Mouse (Mus musculus): Measurements from ENCODE around the gene Gsk3b. TPM values are rescaled to one million over a fixed set of nuclear protein-coding genes. Genes with fewer than 3 reads are reported as not detected.
A peak's percentile ranks its signal among the peaks of the same experiment; 100 is the strongest.

The Gsk3b gene
- total and polyA plus RNA-seq, 3 experiments: 9.3 to 93.8 (median 49.2) TPM

GRCm38 (mm10) chr16:38184657-38185269 lies 96.0 kb downstream of the Gsk3b start:
- DNase-seq (ENCODE audit: low spot score) (no peak), ATAC-seq (ENCODE audit: extremely low read depth, insufficient number of reproducible peaks, low FRiP score, poor library complexity, severe bottlenecking) (no peak)
- peaks cover 1% of the 10 kb centered on the region; the same call in 1 of the 2 replicates for H3K4me1 ChIP-seq (ENCODE audit: insufficient read depth, low read depth, low read length)
- no peaks in the 10 kb centered on the region for H3K9me3 ChIP-seq (replicated peaks)
- TF ChIP-seq GATA2 (IDR thresholded peaks at IDR 0.05; ENCODE audit: borderline replicate concordance, low read depth, low read length) (no peak), POLR2AphosphoS5 (IDR thresholded peaks at IDR 0.05; ENCODE audit: insufficient replicate concordance, low read depth, low read length) (no peak), TAL1 (conservative IDR thresholded peaks at IDR 0.05; ENCODE audit: low read depth, low read length) (no peak), CTCF (IDR thresholded peaks at IDR 0.05; ENCODE audit: low read depth, low read length) (no peak), GATA1 (IDR thresholded peaks at IDR 0.05; ENCODE audit: borderline replicate concordance, low read length) (no peak)
- H3K27me3 ChIP-seq (ENCODE audit: insufficient read depth, low read length): no peaks in the 10 kb centered on the region
- peaks cover 66% of the 10 kb centered on the region for H3K36me3 ChIP-seq (replicated peaks)
- no peak overlapping the region for H3K4me3 ChIP-seq (ENCODE audit: low read depth, low read length)

DNA sequence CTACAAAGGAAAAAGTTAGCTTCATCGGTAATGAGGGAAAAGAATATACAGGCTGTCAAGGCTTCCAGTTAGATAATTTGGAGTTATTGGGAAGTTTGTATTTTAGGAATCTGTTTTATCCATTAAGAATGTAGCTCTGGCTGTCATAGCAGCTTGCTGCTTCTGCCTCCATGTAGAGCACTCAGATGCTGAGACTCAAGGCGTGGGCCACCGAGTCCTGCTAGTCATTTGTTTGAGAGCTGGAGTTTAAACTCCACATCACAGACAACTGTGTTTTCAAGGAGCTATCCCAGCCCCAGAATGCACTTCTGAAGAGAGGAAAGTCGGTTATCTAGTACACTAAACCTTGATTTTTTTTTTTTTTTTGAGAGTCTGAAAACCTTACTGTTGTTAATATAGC lies 101.2 kb downstream of the Gsk3b start:
- TF ChIP-seq TAL1 (conservative IDR thresholded peaks at IDR 0.05; ENCODE audit: low read depth, low read length) (no peak), GATA1 (IDR thresholded peaks at IDR 0.05; ENCODE audit: borderline replicate concordance, low read length) (no peak), GATA2 (IDR thresholded peaks at IDR 0.05; ENCODE audit: borderline replicate concordance, low read depth, low read length) (no peak), CTCF (IDR thresholded peaks at IDR 0.05; ENCODE audit: low read depth, low read length) (no peak), POLR2AphosphoS5 (IDR thresholded peaks at IDR 0.05; ENCODE audit: insufficient replicate concordance, low read depth, low read length) (no peak)
- Histone ChIP-seq H3K4me3 (ENCODE audit: low read depth, low read length) (no peak overlapping the region), H3K36me3 (replicated peaks) (peaks cover 79% of the 10 kb centered on the region)

DNA sequence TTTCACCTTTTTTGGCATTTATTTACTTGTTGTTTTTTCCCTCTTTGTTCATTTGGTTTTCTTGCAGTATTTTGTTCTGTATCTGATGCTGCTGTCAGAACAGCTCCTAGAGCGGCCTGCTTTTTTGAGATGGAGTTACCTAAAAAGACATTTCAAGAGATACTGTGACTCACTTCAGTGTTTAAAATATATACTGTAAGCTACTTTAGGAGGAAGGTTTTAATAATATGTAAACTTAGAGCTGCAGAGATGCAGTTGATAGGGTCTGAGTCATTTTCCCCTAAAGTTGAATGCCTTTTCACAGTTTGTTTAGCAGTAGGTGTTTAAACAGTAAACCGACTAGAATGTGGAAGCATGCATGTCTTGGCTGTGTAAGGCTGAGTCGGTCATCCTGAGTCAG lies 101.7 kb downstream of the Gsk3b start:
- DNase-seq (ENCODE audit: low spot score) (no peak), ATAC-seq (ENCODE audit: extremely low read depth, insufficient number of reproducible peaks, low FRiP score, poor library complexity, severe bottlenecking) (no peak)
- Histone ChIP-seq H3K4me3 (ENCODE audit: low read depth, low read length) (no peak overlapping the region), H3K4me1 (ENCODE audit: insufficient read depth, low read depth, low read length) (no peaks in the 10 kb centered on the region), H3K9me3 (replicated peaks) (no peaks in the 10 kb centered on the region), H3K36me3 (replicated peaks) (peaks cover 81% of the 10 kb centered on the region), H3K27me3 (ENCODE audit: insufficient read depth, low read length) (no peaks in the 10 kb centered on the region)
- TF ChIP-seq TAL1 (conservative IDR thresholded peaks at IDR 0.05; ENCODE audit: low read depth, low read length): no peak
- TF ChIP-seq CTCF (IDR thresholded peaks at IDR 0.05; ENCODE audit: low read depth, low read length): no peak
- TF ChIP-seq GATA2 (IDR thresholded peaks at IDR 0.05; ENCODE audit: borderline replicate concordance, low read depth, low read length): no peak
- no peak for TF ChIP-seq POLR2AphosphoS5 (IDR thresholded peaks at IDR 0.05; ENCODE audit: insufficient replicate concordance, low read depth, low read length)
- TF ChIP-seq GATA1 (IDR thresholded peaks at IDR 0.05; ENCODE audit: borderline replicate concordance, low read length): no peak

More for the DNA sequence above, 101.2 kb downstream of the Gsk3b start:
- Histone ChIP-seq H3K27me3 (ENCODE audit: insufficient read depth, low read length) (no peaks in the 10 kb centered on the region), H3K9me3 (replicated peaks) (no peaks in the 10 kb centered on the region), H3K4me1 (ENCODE audit: insufficient read depth, low read depth, low read length) (no peaks in the 10 kb centered on the region)
- ATAC-seq (ENCODE audit: extremely low read depth, insufficient number of reproducible peaks, low FRiP score, poor library complexity, severe bottlenecking): no peak
- no peak for DNase-seq (ENCODE audit: low spot score)

- Histone ChIP-seq H3K36me3 (replicated peaks) (peaks cover 80% of the 10 kb centered on the region), H3K27me3 (ENCODE audit: insufficient read depth, low read length) (no peaks in the 10 kb centered on the region), H3K9me3 (replicated peaks) (no peaks in the 10 kb centered on the region), H3K4me3 (ENCODE audit: low read depth, low read length) (no peak overlapping the region), H3K4me1 (ENCODE audit: insufficient read depth, low read depth, low read length) (no peaks in the 10 kb centered on the region; the same call in 1 of the 2 replicates)
- DNase-seq (ENCODE audit: low spot score) (no peak), ATAC-seq (ENCODE audit: extremely low read depth, insufficient number of reproducible peaks, low FRiP score, poor library complexity, severe bottlenecking) (no peak)
- TF ChIP-seq POLR2AphosphoS5 (IDR thresholded peaks at IDR 0.05; ENCODE audit: insufficient replicate concordance, low read depth, low read length): no peak
- no peak for TF ChIP-seq GATA1 (IDR thresholded peaks at IDR 0.05; ENCODE audit: borderline replicate concordance, low read length)
- no peak for TF ChIP-seq TAL1 (conservative IDR thresholded peaks at IDR 0.05; ENCODE audit: low read depth, low read length)
- TF ChIP-seq GATA2 (IDR thresholded peaks at IDR 0.05; ENCODE audit: borderline replicate concordance, low read depth, low read length): no peak
- no peak for TF ChIP-seq CTCF (IDR thresholded peaks at IDR 0.05; ENCODE audit: low read depth, low read length)
These were observed 102.7 kb downstream of the Gsk3b start for GRCm38 (mm10) chr16:38191460-38191859.

DNA sequence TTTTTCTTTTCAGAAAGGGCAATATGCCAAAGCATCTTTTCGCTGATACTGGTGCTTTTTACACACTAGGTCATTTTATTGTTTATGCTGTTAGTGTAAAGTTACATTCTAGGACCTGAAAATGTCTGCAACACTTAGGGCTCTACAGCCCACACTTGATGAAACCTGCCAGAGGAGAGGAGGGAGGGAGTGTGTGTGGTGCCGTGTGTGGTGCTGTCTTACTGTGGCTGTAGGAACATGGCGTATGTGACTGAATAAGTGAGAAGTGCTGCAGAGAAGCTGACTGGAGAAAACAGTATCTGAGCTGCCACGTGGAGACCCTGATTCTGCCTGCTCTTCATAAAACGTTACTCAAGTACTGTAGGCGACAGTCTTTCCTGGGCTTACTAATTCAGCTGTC lies 103.8 kb downstream of the Gsk3b start:
- no peak for DNase-seq (ENCODE audit: low spot score)
- Histone ChIP-seq H3K36me3 (replicated peaks) (peaks cover 82% of the 10 kb centered on the region), H3K4me1 (ENCODE audit: insufficient read depth, low read depth, low read length) (no peaks in the 10 kb centered on the region; the same call in 1 of the 2 replicates), H3K9me3 (replicated peaks) (no peaks in the 10 kb centered on the region), H3K4me3 (ENCODE audit: low read depth, low read length) (no peak overlapping the region), H3K27me3 (ENCODE audit: insufficient read depth, low read length) (no peaks in the 10 kb centered on the region)
- ATAC-seq (ENCODE audit: extremely low read depth, insufficient number of reproducible peaks, low FRiP score, poor library complexity, severe bottlenecking): no peak
- TF ChIP-seq GATA2 (IDR thresholded peaks at IDR 0.05; ENCODE audit: borderline replicate concordance, low read depth, low read length): no peak
- no peak for TF ChIP-seq CTCF (IDR thresholded peaks at IDR 0.05; ENCODE audit: low read depth, low read length)
- no peak for TF ChIP-seq GATA1 (IDR thresholded peaks at IDR 0.05; ENCODE audit: borderline replicate concordance, low read length)

GRCm38 (mm10) chr16:38197299-38197698 lies 108.5 kb downstream of the Gsk3b start:
- Histone ChIP-seq H3K9me3 (replicated peaks) (no peaks in the 10 kb centered on the region), H3K4me1 (ENCODE audit: insufficient read depth, low read depth, low read length) (no peaks in the 10 kb centered on the region; the same call in 1 of the 2 replicates), H3K4me3 (ENCODE audit: low read depth, low read length) (no peak overlapping the region), H3K36me3 (replicated peaks) (peaks cover 70% of the 10 kb centered on the region), H3K27me3 (ENCODE audit: insufficient read depth, low read length) (no peaks in the 10 kb centered on the region)
- ATAC-seq (ENCODE audit: extremely low read depth, insufficient number of reproducible peaks, low FRiP score, poor library complexity, severe bottlenecking) (no peak), DNase-seq (ENCODE audit: low spot score) (peak; percentile 10)
- TF ChIP-seq TAL1 (conservative IDR thresholded peaks at IDR 0.05; ENCODE audit: low read depth, low read length): no peak
- peak; percentile 26; the same call in 1 of the 2 replicates for TF ChIP-seq CTCF (IDR thresholded peaks at IDR 0.05; ENCODE audit: low read depth, low read length)
